Mouse (Mus musculus) CD4-positive helper T cell, adult 2 months (primary cell): Measurements from ENCODE around the gene C1rb.
"Not testable (repeated sequence)": the region's sequence is repeated elsewhere in the genome, so short reads cannot be mapped to it uniquely, and the experiment has no call there.

Experiments used
- DNase-seq: peaks from one replicate; pipeline ENCODE4 v3.0.0-alpha.2; 2012; ENCODE audit warnings: low read depth, missing footprints, low spot score

C1rb gene

GRCm38 (mm10) chr6:124593121-124593520 lies 23.0 kb downstream of the C1rb start:
- no peak for DNase-seq

GRCm38 (mm10) chr6:124602031-124602430 lies 31.9 kb downstream of the C1rb start:
- DNase-seq: no peak

DNA sequence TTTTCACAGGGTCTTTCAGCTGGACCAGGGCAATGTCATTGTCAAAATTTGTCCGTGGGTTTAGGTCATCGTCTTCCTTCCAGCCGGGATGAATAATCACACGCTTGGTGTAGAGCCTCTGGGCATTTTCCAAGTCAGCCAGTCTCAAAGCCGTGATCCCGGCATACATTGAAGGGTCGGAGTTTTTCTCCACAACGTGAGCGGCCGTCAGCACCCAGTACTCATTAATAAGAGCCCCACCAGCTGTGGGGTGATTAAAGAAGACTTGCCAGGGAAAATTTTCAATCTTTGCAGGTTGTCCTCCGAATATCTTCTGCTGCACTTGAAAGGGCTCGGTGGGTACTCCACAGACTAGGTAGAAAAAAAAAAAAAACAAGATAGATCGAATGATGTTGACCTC lies 55.5 kb downstream of the C1rb start:
- no peak for DNase-seq

GRCm38 (mm10) chr6:124626184-124626583 lies 56.1 kb downstream of the C1rb start:
- DNase-seq: not testable (repeated sequence)

DNA sequence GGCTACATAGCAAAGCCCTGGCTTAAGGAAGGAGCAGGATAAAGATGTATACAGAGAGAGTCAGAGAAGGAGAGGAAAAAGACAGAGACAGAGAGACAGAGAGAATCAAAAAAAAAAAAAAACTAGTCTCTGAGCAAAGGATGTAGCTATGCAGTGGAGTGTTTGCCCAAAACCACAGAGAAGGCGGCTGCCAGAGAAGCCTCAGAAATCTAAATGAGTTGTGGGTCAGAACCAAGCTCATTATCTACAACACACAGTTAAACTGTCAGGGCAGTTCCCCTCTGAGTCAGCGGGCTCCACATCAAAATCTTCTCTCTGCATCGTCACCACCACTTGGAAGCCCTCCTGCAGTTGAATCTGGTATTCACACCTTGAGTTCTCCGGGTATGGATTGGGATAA lies 60.7 kb downstream of the C1rb start:
- DNase-seq: no peak
